Mouse (Mus musculus) thymus, postnatal 36 days (tissue): ENCODE results near the gene 3110082I17Rik.
"Not testable (repeated sequence)": the region's sequence is repeated elsewhere in the genome, so short reads cannot be mapped to it uniquely, and the experiment has no call there.

Source experiments
- DNase-seq, 2 experiments: peaks; one replicate each; pipeline ENCODE4 v3.0.0; 2022; ENCODE audit warnings: mixed read lengths in 2 of 2

3110082I17Rik gene

DNA sequence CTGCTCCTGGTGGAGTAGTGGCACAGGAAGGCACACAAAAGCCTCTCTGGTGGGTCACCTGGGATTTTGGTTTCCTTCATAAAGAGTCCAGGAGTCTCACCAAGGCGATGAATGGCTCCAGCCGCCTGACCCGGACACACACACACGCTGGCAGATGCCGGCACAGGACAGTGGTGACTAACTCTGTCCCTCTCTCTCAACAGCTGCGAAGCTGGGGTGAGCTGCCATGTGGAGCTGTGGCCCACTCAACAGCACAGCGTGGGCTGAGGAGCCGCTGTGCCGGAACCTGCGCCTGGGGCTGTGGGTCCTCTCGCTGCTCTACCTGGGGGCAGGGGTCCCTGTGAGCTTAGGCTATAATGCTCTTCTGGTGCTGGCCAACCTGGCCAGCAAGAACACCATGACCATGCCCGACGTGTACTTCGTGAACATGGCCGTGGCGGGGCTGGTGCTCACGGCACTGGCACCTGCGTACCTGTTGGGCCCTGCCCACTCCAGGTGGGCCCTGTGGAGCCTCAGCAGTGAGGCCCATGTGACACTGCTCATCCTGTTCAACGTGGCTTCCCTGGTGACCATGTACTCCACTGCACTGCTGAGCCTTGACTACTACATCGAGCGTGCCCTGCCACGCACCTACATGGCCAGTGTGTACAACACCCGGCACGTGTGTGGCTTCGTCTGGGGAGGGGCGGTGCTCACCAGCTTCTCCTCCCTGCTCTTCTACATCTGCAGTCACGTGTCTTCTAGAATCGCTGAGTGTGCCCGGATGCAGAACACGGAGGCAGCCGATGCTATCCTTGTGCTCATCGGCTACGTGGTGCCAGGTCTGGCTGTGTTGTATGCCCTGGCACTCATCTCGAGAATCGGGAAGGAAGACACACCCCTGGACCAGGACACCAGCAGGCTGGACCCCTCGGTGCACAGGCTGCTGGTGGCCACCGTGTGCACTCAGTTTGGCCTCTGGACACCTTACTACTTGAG is 67.8 kb downstream of the 3110082I17Rik start:
- no peak for DNase-seq

DNA sequence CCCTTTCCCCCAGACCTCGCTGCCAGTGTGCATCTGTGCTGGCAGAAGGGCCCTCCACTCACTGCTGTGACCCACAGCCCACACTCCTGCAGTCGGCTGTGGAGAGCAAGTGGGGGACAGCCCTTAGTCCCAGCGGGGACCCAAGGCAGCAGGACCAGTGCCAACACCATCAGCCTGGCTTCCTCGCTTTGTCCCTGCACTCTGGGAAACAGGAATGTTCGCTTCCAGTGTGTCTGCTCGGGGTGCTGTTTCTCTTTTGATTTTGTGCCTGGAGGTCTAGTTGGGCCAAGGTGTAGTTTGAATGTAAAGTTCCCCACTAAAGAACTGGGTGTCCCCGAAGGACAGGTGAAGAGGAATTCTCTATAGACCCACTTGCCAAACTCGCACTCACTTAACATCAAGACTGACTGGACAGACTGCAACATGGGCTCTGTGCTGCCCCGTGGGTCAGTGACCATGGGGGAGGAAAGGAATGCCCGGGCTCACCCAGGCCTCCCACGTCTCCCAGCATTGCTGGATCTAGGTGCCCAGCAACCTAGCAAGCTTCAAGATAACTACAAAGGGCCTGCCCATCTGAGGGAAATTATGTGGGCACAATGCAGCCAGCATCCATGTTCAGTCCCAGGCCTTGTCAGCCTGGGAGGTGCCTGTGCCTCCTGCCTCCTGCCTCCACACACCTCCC is 68.9 kb downstream of the 3110082I17Rik start:
- DNase-seq, result no peak

DNA sequence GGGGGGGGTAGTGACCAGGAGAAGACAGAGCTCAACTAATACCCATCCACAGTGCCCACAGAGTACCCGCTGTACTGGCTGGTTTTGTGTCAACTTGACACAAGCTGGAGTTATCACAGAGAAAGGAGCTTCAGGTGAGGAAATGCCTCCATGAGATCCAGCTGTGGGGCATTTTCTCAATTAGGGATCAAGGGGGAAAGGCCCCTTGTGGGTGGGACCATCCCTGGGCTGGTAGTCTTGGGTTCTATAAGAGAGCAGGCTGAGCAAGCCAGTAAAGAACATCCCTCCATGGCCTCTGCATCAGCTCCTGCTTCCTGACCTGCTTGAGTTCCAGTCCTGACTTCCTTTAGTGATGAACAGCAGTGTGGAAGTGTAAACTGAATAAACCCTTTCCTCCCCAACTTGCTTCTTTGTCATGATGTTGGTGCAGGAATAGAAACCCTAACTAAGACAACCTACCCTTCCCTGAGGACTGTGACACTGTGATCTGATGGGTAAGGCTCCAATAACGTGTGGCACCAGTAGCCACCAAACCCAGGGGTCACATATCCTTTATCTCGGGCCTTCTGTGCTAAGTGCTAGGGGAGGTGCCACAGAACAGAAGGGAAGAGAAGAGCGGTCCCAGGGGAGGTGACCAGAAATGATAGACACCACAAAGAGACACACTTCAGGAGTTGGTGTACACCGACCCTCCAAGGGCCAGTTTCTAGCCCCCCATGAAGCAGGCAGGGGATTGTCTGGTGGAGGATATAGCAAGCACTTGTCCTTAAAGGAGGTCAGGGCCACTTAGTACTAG is 69.8 kb downstream of the 3110082I17Rik start:
- not testable (repeated sequence) for DNase-seq

DNA sequence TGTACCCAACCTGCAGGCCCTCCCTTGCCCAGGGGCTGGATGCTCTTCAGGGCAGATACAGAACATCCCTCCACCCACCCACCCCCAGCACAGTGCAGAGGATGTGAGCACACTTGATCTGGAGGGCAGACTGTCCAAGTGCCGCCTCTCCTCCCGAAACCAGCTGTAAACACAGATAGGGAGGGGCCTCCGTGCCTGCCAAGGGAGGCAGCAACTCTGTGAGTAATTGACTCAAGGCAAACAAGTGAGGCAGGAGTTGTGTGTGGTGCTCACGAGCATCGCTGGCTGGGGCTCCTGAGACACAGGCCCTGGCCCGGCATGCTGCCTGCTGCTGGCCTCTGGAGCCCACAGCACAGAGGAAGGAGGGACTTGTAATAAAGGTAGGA is 70.7 kb downstream of the 3110082I17Rik start:
- DNase-seq, result no peak

DNA sequence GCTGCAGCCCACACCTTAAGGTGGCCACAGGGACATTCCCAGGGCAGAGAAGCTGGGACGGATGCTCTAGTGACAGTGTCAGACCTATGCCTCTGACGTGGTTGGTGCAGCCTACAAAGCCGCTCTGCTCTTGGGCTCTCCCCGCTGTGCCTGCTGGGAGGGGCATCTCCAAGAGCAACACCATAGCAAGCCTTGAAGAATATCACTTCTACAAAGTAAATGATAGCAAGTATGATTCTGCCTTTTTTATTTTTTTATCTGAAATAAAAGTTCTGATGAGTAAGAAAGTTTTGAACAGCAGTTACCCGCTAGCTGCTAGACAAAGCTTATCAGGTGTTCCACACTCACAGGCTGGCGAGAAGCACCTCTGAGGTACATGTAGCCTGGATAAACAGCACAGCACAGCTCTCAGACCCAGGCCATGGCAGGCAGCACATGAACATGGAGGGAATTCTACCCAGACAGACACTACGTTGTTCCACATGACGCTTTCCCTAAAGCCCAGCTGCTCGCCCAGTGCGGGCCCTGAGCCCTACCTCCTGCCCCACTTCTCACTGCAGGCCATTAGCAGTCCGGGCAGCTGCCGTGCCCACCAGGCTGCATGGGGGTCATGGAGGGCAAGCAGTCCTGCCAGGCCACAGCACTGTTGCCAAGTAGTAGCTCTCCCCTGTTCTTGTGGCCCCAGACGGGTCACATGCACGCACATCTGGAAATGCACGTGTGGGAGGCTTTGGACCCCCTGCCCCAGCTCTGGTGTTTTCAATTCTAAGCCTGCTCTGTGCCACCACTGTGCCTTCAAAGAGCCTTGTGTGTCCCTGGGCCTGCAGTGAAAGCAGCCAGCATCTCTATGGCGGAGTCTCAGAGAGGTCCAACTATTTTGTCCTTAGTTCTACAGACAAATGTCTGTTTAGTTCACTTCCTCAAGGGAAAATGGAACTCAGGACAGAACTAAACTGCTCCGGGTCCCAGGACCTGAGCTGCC is 71.3 kb downstream of the 3110082I17Rik start:
- DNase-seq, result no peak

DNA sequence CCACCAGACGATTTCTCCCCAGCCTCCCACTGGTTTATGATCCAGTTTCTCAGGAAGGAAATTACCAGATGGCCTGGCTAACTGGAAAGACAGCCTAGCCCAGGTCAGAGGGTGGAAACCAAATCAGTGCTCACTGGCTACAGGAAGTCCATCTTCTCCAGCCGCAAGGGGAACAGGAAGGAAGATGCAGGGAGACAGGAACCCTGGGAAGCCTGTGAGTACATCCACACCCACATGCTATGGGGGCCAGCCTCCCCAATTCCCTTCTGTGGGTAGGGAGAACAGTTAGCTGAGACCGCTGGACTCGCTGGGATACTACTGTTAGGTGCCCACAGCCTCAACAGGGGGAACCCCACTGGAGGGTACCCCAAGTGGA is 72.1 kb downstream of the 3110082I17Rik start:
- no peak for DNase-seq

DNA sequence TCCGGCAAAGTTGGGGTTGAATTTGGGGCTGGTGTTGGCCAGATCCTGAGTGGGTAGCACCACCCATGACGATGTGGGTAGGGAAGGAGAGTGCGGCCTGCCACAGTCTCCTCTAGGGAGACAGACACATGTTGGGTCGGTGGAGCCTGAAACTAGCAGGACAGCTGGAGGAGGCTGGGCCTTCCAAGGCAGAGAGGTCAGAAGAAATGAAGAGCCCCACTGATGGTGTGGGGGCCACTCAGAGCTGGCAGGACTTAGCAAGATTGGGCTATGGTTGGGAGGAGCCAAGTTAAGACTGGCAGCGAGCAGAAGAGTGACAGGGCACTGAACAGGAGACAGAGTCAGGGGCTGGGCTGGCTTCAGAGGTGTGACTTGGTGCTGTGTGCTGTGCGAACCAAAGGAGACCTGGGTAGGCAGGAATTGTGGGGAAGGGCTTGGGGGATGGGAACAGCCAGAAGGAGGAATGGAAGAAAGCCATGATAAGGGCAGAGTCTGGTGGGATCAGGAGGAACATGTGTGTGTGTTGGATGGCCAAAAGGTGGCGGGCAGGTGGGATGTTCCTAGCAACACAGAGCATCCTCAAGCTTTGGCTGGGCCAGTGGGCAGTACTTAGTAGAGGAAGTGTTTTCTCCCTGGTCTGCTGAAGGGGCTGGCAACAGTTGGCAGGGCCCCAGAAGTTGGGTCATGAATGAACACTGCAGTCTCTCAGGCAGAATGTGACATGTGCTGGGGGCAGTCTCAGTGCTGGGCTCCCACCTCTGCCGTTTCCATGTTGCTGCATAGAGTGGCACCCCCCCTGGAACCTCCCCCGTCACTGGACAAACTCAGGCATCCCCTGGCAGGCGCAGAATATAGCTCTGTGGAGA is 72.8 kb downstream of the 3110082I17Rik start:
- DNase-seq, result no peak

DNA sequence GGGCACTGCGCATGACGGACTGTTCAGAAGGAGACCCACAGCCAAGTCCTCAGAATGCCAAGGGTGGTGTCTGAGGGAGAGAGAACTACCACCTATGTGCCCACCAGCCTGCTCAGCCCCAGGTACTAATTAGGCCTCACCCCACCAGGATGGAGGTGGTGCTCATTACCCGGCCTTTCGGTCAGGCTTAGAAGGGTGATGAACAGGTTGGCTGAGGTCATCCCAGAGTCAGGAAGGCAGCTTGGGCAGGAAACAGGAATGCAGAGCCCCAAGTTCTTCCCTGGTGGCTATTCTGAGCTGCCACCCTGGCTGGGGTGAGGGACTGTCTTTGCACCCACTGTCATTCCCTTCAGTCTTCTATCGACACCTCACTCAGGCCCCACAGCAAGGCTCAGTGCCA is 74.3 kb downstream of the 3110082I17Rik start:
- no peak for DNase-seq

DNA sequence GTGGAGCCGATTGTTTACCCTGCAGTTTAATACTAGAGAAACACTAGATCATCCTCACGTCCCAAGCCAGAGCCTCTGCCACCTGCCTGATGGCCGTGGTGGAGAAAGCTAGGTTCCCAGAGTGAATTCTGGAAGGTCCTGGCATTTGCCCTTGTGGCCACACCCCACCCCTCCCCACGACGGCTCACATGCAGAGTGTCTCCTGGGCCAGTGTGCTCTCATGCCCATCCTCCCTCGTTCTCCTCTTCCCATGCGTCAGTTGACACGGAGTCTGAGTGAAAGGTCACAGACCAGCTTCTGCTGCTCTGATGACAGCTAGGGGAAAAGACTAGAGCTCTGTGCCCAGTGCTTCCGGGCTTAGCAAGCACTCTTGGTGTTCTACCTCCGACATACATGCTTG is 75.8 kb downstream of the 3110082I17Rik start:
- DNase-seq, result no peak

DNA sequence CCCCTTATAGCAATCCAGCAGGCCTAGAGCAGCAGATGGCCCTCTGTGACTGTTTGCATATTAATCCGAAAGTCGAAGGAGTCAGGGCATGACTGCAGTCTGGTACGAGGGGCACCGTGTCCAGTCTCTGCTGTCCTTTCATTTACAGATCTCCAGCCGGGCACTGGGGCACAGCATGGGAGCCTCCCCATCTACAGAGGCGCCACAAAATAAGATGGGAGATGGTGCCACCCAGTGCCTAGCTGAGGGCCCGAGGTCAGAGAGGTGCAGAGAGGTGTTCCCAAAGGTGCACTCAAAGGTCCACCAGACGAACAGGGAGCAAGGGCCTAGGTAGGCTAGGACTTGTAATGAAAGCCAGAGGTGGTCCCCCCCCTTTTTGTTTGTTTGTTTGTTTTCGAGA is 77.1 kb downstream of the 3110082I17Rik start:
- peak in 1 of 2 experiments; percentile 26 for DNase-seq

DNA sequence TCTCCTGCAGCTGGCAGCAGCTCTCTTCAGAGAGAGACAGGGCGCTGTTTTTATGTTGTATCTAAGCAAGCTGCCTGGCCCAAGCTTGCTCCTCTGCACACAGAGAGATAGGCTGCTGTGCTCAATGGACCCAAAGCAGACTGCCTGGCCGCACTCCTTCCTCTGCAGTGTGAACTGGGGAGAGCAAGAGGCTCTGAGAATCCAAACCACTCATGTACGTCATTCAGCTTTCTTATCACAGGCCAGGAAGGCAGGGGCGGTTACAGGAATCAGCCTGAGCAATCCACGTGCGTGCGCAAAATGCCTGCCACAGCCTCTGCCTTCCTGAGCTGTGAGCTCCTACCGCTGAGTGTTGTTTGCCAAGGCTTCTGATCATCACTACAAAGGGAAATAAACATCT is 77.6 kb downstream of the 3110082I17Rik start:
- DNase-seq, result peak; percentile 60 to 76

DNA sequence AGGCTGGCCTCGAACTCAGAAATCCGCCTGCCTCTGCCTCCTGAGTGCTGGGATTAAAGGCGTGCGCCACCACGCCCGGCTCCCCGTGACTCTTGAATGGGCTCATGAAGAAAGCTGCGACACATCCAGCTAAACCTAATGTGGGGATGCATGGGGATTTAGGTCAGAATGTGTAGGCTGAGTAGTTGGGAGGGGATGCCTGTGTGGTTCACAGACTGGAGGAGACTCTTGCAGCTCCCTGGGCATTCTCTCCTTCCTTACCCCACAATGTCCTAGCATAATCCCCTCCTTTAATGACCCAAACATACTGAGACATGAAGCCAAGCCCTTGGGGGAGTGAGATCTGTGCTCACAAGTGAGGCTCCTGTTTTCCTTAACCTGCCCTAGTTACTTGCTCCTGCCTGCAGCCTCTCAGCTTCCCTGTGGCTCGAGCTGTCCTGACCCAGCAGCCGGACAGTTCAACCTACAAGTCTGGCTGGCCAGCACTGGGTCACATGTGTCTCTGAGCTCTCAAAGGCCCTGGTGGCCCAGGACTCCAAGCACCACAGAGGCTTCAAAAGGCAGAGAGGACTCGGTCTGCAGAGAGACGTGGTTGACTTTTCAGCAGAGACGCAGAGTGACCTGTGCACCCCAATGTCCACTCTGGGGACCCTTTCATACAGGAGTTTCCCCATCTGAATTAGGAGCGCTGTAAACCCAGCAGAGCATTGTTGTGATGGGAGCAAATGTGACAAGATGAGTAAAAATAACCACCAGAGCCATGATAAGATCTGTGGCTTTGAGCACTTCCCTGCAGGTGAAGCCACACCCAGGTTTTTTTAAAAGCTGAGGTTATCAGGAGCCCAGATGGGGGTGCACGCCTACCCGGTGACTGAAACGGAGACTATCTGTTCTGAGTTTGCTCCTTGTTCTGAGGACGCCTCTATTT is 78.5 kb downstream of the 3110082I17Rik start:
- DNase-seq, result peak; percentile 72 to 82

DNA sequence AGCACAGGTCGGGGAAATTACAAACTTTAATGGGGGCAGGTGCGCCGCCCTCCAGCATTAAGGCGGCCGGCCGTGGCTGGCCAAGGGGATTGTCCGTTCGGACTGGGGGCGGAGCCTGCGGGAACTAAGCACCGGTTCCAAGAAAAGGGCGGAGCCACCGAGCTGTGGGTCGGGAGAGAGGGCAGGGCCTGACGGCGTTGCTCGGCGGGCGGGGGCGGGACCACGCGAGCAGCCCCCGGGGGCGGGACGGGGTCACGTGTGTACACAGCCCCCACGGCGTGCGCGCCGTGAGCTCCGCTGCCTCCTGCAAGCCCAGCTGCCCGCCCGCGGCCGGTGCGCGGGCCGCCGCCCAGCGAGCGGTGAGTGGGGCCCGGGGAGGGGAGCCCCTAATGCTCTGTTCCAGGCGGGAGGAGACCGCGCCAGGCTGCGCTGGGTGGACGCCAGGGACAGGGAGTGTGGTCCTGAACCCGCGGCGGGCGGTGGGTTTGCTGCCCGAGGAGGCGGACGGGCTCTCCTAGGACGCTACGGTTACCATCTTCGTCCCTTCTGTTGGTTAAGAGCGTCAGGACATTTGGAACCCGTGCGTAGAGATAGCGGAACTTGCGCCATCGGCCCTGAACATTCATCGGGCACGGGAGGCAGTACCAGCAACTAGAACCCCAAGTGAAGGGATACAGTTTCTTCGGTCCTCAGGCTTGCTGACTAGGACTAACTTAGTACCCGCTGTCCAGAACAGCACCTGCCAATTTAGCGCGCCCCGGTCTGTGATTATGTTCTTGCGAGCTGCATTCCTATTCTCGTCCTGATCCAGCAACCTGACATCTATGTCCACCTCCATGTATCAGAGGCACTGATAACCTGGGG is 79.7 kb downstream of the 3110082I17Rik start:
- DNase-seq, result peak; percentile 79 to 86

DNA sequence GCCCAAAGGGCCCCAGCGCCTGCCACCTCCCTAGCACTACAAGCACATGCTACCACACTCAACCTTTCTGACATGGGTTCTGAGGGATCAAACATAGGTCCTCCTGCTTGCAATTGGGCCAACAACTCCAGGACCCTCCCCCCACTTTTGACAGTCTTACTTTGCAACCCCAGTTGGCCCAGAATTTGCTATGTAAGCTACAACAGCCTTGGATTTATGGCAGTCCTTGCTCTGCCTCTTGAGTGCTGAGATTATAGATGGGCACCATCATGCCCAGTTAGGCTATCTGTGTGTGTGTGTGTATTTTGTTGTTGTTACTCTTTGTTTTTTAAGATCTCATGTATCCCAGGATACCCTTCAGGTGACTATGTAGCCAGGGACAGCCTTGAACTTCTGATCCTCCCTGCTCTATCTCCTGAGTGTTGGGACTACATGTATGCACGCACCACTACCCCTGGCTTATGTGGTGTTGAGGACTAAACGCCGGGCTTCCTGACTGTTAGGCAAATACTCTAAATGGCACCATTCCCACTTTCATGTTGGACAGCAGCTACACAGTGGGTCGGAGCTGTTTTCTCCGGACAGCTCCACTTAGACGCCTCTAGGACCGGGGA is 80.4 kb downstream of the 3110082I17Rik start:
- no peak for DNase-seq

DNA sequence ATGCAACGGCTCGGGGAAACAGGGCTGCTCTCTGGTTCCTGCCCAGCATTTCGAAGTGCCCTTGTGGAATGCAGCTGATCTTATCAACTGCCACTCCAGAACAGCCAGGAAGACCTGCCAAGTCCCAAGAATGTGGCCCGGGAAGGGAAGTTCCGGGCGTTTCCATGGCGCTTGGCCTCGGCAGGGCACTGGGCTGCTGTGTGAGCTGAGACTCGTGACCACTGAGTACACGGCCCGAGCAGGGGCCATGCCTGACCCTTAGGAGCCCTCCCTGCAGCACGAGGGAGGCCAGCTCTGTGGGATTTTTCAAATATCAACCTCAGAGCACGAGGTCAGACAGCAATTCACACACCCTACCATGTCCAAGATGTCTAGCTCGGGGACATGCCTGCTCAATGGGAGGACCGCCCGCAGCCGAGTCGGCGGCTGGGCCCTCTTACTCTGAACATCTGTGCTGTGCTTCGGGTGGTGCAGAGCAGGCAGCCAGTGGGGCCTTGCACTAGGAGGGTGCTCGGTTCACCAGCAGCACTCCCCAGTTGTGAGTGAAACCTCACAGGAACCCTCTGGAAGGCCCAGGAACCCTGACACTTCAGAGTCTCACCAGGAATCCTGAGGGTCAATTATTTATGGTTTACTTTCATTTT is 81.2 kb downstream of the 3110082I17Rik start:
- DNase-seq, result peak; percentile 45 to 66

DNA sequence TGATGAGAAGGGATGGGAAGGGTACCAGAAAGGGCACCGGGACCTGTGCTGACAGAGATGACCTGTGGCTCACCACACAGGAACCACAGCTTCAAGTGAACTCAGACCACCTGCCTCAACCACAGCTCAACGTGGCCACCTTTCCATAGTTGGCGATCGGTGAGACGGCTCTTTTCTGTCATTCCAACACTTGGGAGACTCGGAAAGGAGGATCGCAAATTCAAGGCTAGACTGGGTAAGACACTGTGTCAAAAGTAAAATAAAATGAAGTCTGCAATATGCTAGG is 82.1 kb downstream of the 3110082I17Rik start:
- no peak for DNase-seq

DNA sequence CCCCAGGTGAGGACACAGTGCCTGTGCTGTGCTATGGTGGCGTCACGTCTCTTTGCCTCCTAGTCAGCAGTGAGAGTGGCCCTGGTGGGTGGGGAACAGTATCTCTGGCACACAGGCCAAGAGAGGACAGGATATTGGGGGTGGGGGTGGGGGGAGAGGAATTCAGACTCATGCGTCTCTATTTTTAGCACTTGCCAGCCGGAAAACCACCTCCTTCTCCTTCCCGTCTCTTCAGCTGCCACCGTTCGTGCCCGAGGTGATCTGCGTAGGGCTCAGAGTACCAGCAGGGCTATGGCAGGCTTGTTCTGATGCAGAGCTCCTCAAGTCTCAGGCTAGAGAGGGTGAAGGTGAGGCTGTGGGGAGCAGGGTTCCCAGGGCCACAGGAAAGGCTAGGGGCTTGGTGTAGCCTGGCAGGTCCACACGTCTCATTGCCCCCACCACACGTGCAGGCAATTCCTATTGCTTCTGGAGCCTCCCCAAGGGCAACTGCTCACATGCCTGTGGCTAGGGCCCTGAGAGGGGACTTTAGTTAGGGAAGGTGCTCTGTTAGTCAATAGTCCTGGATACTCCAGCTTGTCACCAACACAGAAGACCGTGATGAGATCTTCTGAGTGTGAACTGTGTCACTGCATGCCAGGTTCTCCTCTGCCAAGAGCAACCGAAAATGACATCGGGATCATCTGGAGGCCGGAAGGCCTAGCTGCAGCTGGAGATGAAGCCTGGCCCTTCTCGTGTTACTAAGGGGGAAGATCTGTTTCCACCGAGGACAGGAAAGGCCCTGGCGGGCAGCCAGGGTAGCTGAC is 82.7 kb downstream of the 3110082I17Rik start, which contains the start of gene Gpr146:
Gene Gpr146, plus strand, starts transcription at position 230 of the 803 bp plus-strand sequence.
- peak; percentile 43 to 64 for DNase-seq
